Mouse (Mus musculus): Measurements from ENCODE around the gene Mmp21. TPM values are rescaled to one million over a fixed set of nuclear protein-coding genes. Genes with fewer than 3 reads are reported as not detected.

The Mmp21 gene
- polyA plus RNA-seq, 1 experiment from 2014 or later: 0.11 TPM

Other genes starting within 250 kb of the Mmp21 start
- not detected in 2 replicates for gene Tex36, start 77.9 kb downstream of the Mmp21 start, polyA plus RNA-seq (2014; fragmentation: Nextera tagmentation; extraction: Ambion mirVana)
- 15.2 and 20.1 TPM in 2 replicates for gene Edrf1, start 42.5 kb downstream of the Mmp21 start, polyA plus RNA-seq (2014; fragmentation: Nextera tagmentation; extraction: Ambion mirVana)
- gene Bccip, start 29.3 kb upstream of the Mmp21 start, polyA plus RNA-seq (2014; fragmentation: Nextera tagmentation; extraction: Ambion mirVana): 100 and 102 TPM in 2 replicates
- 53.0 and 53.6 TPM in 2 replicates for gene Uros, start 30.0 kb upstream of the Mmp21 start, polyA plus RNA-seq (2014; fragmentation: Nextera tagmentation; extraction: Ambion mirVana)
- 0.10 TPM in 1 of 2 replicates, not detected in the other for gene Fank1, start 96.8 kb upstream of the Mmp21 start, polyA plus RNA-seq (2014; fragmentation: Nextera tagmentation; extraction: Ambion mirVana)
- gene Dhx32, start 102.7 kb upstream of the Mmp21 start, polyA plus RNA-seq (2014; fragmentation: Nextera tagmentation; extraction: Ambion mirVana): 24.7 and 30.8 TPM in 2 replicates

All from heart, embryonic 11.5 days (tissue).